ENCODE assay signal across 24 mouse cellular contexts in the genomic region with DNA sequence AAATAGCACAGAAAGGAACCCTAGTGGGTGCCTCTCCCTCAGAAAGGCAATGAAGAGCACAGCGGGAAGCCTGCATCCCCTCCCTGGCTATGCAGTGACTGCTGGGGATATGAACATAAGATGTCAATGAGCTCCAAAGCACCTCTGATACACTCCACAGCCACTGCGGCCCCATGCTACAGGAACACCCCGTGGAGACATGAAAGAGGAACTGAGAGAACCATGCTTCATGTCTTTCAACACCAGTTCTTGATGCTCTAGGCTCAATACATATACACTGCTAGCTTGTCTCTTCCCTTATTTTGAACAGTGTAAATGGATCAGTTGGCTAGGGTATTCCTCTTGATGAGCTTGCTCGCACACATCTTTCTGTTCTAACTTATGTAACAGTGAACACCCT. TPM values are rescaled to one million over a fixed set of nuclear protein-coding genes. Genes with fewer than 3 reads are reported as not detected.
DNase-seq lines count a peak whose midpoint lies in the region; ATAC-seq and TF ChIP-seq lines count a peak whose summit lies in the region.
"Had no signal": no experiment of that assay in that cellular context is flagged by ENCODE, and none has a peak within 500 bp of the region (broad histone marks: within the 10 kb centered on the region; RNA-seq: fewer than 3 reads in every experiment).

No protein-coding gene starts in this region.

- no peaks in the 10 kb centered on the region for H3K27me3 ChIP-seq in midbrain, embryonic 10.5 days (ENCODE audit: low read depth, poor library complexity, severe bottlenecking)
- no peaks in the 10 kb centered on the region for H3K27me3 ChIP-seq in midbrain, postnatal 0 days (ENCODE audit: insufficient read depth, low read length)
- H3K27me3 ChIP-seq: midbrain, embryonic 13.5 days; Patski; stomach, embryonic 15.5 days had no signal

- H3K4me2 ChIP-seq in midbrain, postnatal 0 days (ENCODE audit: low read depth, low read length, poor library complexity, severe bottlenecking), result no peak overlapping the region
- H3K4me2 ChIP-seq: heart, embryonic 11.5 days; midbrain, embryonic 13.5 days; stomach, embryonic 15.5 days had no signal

- no peaks in the 10 kb centered on the region for H3K9me3 ChIP-seq in midbrain, embryonic 10.5 days (replicated peaks)
- H3K9me3 ChIP-seq in midbrain, postnatal 0 days (ENCODE audit: low read length), result no peaks in the 10 kb centered on the region
- H3K9me3 ChIP-seq: midbrain, embryonic 13.5 days; stomach, embryonic 15.5 days had no signal

- no peak for ATAC-seq in midbrain, postnatal 0 days (ENCODE audit: low FRiP score)
- ATAC-seq in hematopoietic stem cell, adult 5-6 weeks (replicated peaks in 1 of 2; ENCODE audit: insufficient read depth in 1 of 2, low FRiP score in 2 of 2, low TSS enrichment in 1 of 2, low read depth in 1 of 2, poor library complexity in 2 of 2, severe bottlenecking in 2 of 2), result peak; percentile 65
- ATAC-seq: forebrain, embryonic 14.5 days; hindbrain, embryonic 16.5 days; midbrain, embryonic 13.5 days; Patski had no signal

- TF ChIP-seq CTCF in midbrain, postnatal 0 days (IDR thresholded peaks at IDR 0.05), result no peak

- peak; percentile 4 for DNase-seq in gastrocnemius, adult 18-20 months (ENCODE audit: low spot score)
- no peak for DNase-seq in gastrocnemius, postnatal 25 days
- DNase-seq in midbrain, embryonic 10.5 days (ENCODE audit: low spot score), result no peak
- DNase-seq in midbrain, postnatal 0 days (ENCODE audit: low spot score), result no peak
- DNase-seq in spleen, postnatal 36 days (ENCODE audit: low spot score in 2 of 2), result peak; percentile 72 to 76
- DNase-seq in left cerebral cortex, postnatal 25 days (ENCODE audit: low spot score in 2 of 2), result no peak
- no peak for DNase-seq in kidney, postnatal 10 days
- DNase-seq: adrenal gland, postnatal 36 days; cerebellum, adult 9-11 months; heart, postnatal 14 days; kidney, adult 11 months; layer of hippocampus, adult 9-11 months; retina, postnatal 1 day; right cerebral cortex, postnatal 4 days had no signal

- H3K9ac ChIP-seq in midbrain, postnatal 0 days (replicated peaks; ENCODE audit: low read length, poor library complexity, severe bottlenecking), result no peak overlapping the region
- H3K9ac ChIP-seq: midbrain, embryonic 13.5 days; stomach, embryonic 15.5 days had no signal

- 88% methylated on average over 4 of the region's 4 CpGs for WGBS in midbrain, embryonic 10.5 days
- WGBS in midbrain, postnatal 0 days, result 84% methylated on average over 4 of the region's 4 CpGs

- H3K4me1 ChIP-seq in midbrain, embryonic 10.5 days, result peaks cover 20% of the 10 kb centered on the region
- no peaks in the 10 kb centered on the region for H3K4me1 ChIP-seq in midbrain, postnatal 0 days (ENCODE audit: insufficient read depth, low read length)

- H3K36me3 ChIP-seq in midbrain, embryonic 10.5 days, result peaks cover 19% of the 10 kb centered on the region
- H3K36me3 ChIP-seq in midbrain, postnatal 0 days (ENCODE audit: insufficient read depth, low read length), result no peaks in the 10 kb centered on the region
- H3K36me3 ChIP-seq: midbrain, embryonic 13.5 days; stomach, embryonic 15.5 days had no signal

- no peak overlapping the region for H3K4me3 ChIP-seq in midbrain, embryonic 10.5 days
- H3K4me3 ChIP-seq in midbrain, postnatal 0 days (ENCODE audit: low read depth, low read length), result no peak overlapping the region
- H3K4me3 ChIP-seq: midbrain, embryonic 13.5 days; stomach, embryonic 15.5 days had no signal

- 0 out of 2 replicates have a peak overlapping the region, but pooled peaks have one; percentile 38 for H3K27ac ChIP-seq in midbrain, embryonic 10.5 days (replicated peaks)
- no peak overlapping the region for H3K27ac ChIP-seq in midbrain, postnatal 0 days (ENCODE audit: low read depth, low read length)
- H3K27ac ChIP-seq: kidney, postnatal 0 days; midbrain, embryonic 13.5 days; stomach, embryonic 15.5 days had no signal

- intact Hi-C loops in left cerebral cortex, postnatal 25 days (cut with DNase I), result no loop called here

RNA-seq across cellular contexts. Expression of a gene that starts 16.2 kb away (rescaled TPM):
- total RNA-seq in gastrocnemius, adult 18-20 months (2021), result not detected
- total RNA-seq in gastrocnemius, postnatal 25 days (2021), result not detected
- polyA plus RNA-seq in midbrain, embryonic 10.5 days (2016; fragmentation: Nextera tagmentation; extraction: Ambion mirVana), result 1.1 and 1.4 TPM in 2 replicates
- 0.71 and 0.80 TPM in 2 replicates for total RNA-seq in midbrain, postnatal 0 days (2014; rRNA removed)
- polyA plus RNA-seq in midbrain, postnatal 0 days (2015; fragmentation: Nextera tagmentation; extraction: Ambion mirVana), result 0.10 and 0.16 TPM in 2 replicates
- total RNA-seq in hematopoietic stem cell, adult 5-6 weeks (2017), result 0.74 and 1.3 TPM in 2 replicates
- total RNA-seq in left cerebral cortex, postnatal 25 days (2021), result 1 to 10 TPM in 1 of 2 experiments, under 1 TPM in 1; 0.92 to 1.1 TPM
- total RNA-seq: gastrocnemius, adult 8-10 months; heart, postnatal 14 days had no signal
- polyA plus RNA-seq: lung, embryonic 16.5 days; Patski; stomach, embryonic 15.5 days had no signal

RNA-seq across cellular contexts. Expression of a gene that starts 28.8 kb away (rescaled TPM):
- total RNA-seq in gastrocnemius, adult 18-20 months (2021), result 10 to 100 TPM; 10.3 to 12.0 TPM
- total RNA-seq in gastrocnemius, postnatal 25 days (2021), result 10 to 100 TPM; 10.1 to 10.5 TPM
- 45.5 and 58.1 TPM in 2 replicates for polyA plus RNA-seq in midbrain, embryonic 10.5 days (2016; fragmentation: Nextera tagmentation; extraction: Ambion mirVana)
- total RNA-seq in midbrain, postnatal 0 days (2014; rRNA removed), result 9.2 and 13.6 TPM in 2 replicates
- 10.3 and 12.0 TPM in 2 replicates for polyA plus RNA-seq in midbrain, postnatal 0 days (2015; fragmentation: Nextera tagmentation; extraction: Ambion mirVana)
- total RNA-seq in hematopoietic stem cell, adult 5-6 weeks (2017), result 349 and 424 TPM in 2 replicates
- 10 to 100 TPM; 24.8 to 29.9 TPM for total RNA-seq in left cerebral cortex, postnatal 25 days (2021)

Comparison
In these comparisons a context has a peak if more than half of its experiments do, and no peak if none do; other contexts are left out.
1. DNase-seq: peak in gastrocnemius, adult 18-20 months (single experiment) and spleen, postnatal 36 days (2 of 2); none in gastrocnemius, postnatal 25 days (single experiment), midbrain, embryonic 10.5 days (single experiment), midbrain, postnatal 0 days (single experiment), left cerebral cortex, postnatal 25 days (0 of 2) and kidney, postnatal 10 days (single experiment).
2. RNA of a gene that starts 28.8 kb away (total RNA-seq): 349 to 424 TPM in hematopoietic stem cell, adult 5-6 weeks; 24.8 to 29.9 TPM in left cerebral cortex, postnatal 25 days, 10.3 to 12.0 TPM in gastrocnemius, adult 18-20 months, 10.1 to 10.5 TPM in gastrocnemius, postnatal 25 days and 9.2 to 13.6 TPM in midbrain, postnatal 0 days; every median in the first group is over 10 times any median in the second.